Mouse (Mus musculus) heart, embryonic 14.5 days (tissue): ENCODE measurements at regions not wholly inside any gene's neighbourhood (a gene's known extent, or its start where the extent isn't known, plus 50 kb on each side); places are given as distances from the start of the nearest gene placed in this dataset.
A peak's percentile ranks its signal among the peaks of the same experiment; 100 is the strongest.

ENCODE experiments used
- ATAC-seq: fragments of 200-750 bp; cut with Nextera tagmentation; 2 replicates; pipeline ENCODE4 v1.8.0; 2017; ENCODE audit warnings: low read depth, moderate TSS enrichment; ENCODE audit not compliant: insufficient number of reproducible peaks, insufficient read depth, low FRiP score
- H3K27ac ChIP-seq, 2 experiments: fragments of 200-500 bp in 1 of 2; fragments of 300-500 bp in 1 of 2; sonication (generic) in 1 of 2; replicated peaks in 1 of 2; 2 replicates each; pipeline ENCODE4 v1.5.1; 2012 to 2014; ENCODE audit warnings: low read depth in 2 of 2, low read length in 2 of 2, control low read depth in 1 of 2, mild to moderate bottlenecking in 1 of 2, mixed read lengths in 1 of 2; ENCODE audit not compliant: control insufficient read depth in 1 of 2, insufficient read depth in 1 of 2
- H3K27me3 ChIP-seq: fragments of 300-500 bp; sonication (generic); 2 replicates; pipeline ENCODE4 v1.6.1; 2014; ENCODE audit warnings: mild to moderate bottlenecking, low read length, control low read depth; ENCODE audit not compliant: control insufficient read depth, insufficient read depth
- H3K36me3 ChIP-seq: fragments of 300-500 bp; sonication (generic); 2 replicates; pipeline ENCODE4 v1.6.1; 2014; ENCODE audit warnings: mild to moderate bottlenecking, control low read depth, low read length, mixed read lengths; ENCODE audit not compliant: control insufficient read depth, insufficient read depth
- H3K4me1 ChIP-seq, 2 experiments: fragments of 200-500 bp in 1 of 2; fragments of 300-500 bp in 1 of 2; sonication (generic) in 1 of 2; 2 replicates each; pipeline ENCODE4 v1.6.1; 2012 to 2014; ENCODE audit warnings: low read length in 2 of 2, control low read depth in 1 of 2, mixed read lengths in 1 of 2; ENCODE audit not compliant: control insufficient read depth in 2 of 2, insufficient read depth in 2 of 2
- H3K4me2 ChIP-seq: fragments of 300-500 bp; sonication (generic); 2 replicates; pipeline ENCODE4 v1.6.1; 2014; ENCODE audit warnings: mild to moderate bottlenecking, low read length
- H3K4me3 ChIP-seq, 2 experiments: fragments of 200-500 bp in 1 of 2; fragments of 300-500 bp in 1 of 2; sonication (generic) in 1 of 2; 2 replicates each; pipeline ENCODE4 v1.5.1; 2012 to 2014; ENCODE audit warnings: low read length in 2 of 2, mild to moderate bottlenecking in 2 of 2, control low read depth in 1 of 2, low read depth in 1 of 2, moderate library complexity in 1 of 2; ENCODE audit not compliant: control insufficient read depth in 1 of 2, insufficient read depth in 1 of 2
- H3K9ac ChIP-seq: fragments of 300-500 bp; sonication (generic); 2 replicates; pipeline ENCODE4 v1.6.1; 2014; ENCODE audit warnings: mild to moderate bottlenecking, low read length
- H3K9me3 ChIP-seq: fragments of 300-500 bp; sonication (generic); 2 replicates; pipeline ENCODE4 v1.6.1; 2016; ENCODE audit warnings: low read length, control low read depth; ENCODE audit not compliant: control insufficient read depth
- WGBS: fragments of 180-500 bp; shearing (Covaris S2); extraction: QIAGEN DNeasy Blood & Tissue Kit; methylation state at CpG from one replicate; pipeline ENCODE4 v1.1.7; 2014; 5-methylcytosine and 5-hydroxymethylcytosine counted together

DNA sequence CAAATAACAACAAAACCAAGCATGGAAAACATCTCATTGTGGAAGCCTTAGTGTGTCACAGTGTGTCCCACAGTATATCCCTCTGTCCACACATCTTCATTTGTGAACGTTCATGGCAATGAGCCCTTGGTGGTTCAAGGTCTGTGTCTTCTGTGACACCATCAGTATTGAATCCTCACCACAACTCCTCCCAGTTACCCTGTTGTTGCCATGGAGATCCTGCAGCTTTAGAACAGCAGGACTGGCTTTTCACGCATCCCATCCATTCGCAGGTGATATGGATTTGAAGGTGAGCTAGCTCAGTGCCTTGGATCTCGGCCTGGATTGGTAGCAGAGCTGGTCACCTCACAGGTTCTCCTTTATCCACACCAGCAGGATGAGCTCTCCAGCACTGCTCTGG is 390.2 kb downstream of the Fat4 start:
- Histone ChIP-seq H3K27me3 (no peaks in the 10 kb centered on the region), H3K4me2 (no peak overlapping the region), H3K36me3 (no peaks in the 10 kb centered on the region), H3K4me1 (peaks cover 2 to 6% of the 10 kb centered on the region in 2 experiments; a peak in 3 of 4 replicates), H3K27ac (no peak overlapping the region), H3K9ac (no peak overlapping the region), H3K9me3 (no peaks in the 10 kb centered on the region), H3K4me3 (no peak overlapping the region)
- no peak for ATAC-seq
- 77% methylated on average over 4 of the region's 4 CpGs for WGBS

DNA sequence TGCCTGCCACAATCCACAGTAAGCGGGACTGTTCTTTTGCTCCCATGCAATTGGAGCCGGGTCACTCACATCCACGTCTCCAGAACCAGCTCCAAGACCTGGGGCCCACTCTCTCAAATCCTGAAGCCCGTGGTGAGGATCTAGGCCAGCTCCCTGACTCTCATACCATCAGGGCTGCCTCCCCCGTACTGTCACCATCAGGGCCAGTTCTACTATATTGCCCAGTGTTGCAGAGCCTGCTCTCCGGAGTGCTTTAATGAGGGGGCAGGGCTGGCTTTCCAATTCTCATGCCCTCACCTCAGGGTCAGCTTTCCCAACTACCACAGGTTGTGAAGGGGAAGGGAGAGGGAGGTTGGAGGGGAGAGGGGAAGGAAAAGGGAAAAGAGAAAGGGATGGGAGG is 390.6 kb downstream of the Fat4 start:
- WGBS: 79% methylated on average over 6 of the region's 6 CpGs
- Histone ChIP-seq H3K27ac (no peak overlapping the region), H3K4me2 (no peak overlapping the region), H3K9me3 (no peaks in the 10 kb centered on the region), H3K9ac (no peak overlapping the region), H3K4me3 (no peak overlapping the region), H3K36me3 (no peaks in the 10 kb centered on the region), H3K4me1 (peaks cover 2 to 6% of the 10 kb centered on the region in 2 experiments; a peak in 3 of 4 replicates), H3K27me3 (no peaks in the 10 kb centered on the region)
- ATAC-seq: no peak

DNA sequence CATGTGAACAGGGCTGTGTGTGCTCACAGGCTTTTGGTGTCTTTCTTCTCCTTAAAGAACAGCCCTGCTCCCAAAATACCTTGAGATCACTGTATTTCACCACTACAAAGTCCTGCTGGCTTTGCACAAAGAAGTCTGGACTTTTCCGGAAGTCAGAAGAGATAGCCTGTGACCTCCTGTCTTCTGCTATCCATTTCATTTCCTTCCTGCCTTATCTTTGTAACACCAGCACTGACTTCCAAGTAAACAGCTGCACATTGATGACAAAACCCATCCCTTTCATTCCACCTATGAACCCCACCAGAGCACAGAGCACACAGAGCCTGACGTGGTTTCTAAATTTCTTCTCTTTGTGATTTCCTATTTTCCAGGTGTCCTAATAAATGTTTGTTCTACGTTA is 408.5 kb downstream of the Fat4 start:
- Histone ChIP-seq H3K27ac (no peak overlapping the region), H3K36me3 (no peaks in the 10 kb centered on the region), H3K4me2 (no peak overlapping the region), H3K9me3 (no peaks in the 10 kb centered on the region), H3K9ac (no peak overlapping the region), H3K4me3 (no peak overlapping the region), H3K27me3 (no peaks in the 10 kb centered on the region), H3K4me1 (no peaks in the 10 kb centered on the region)
- ATAC-seq: peak; percentile 47; the same call in 1 of the 2 replicates
- 47% methylated on average over 3 of the region's 3 CpGs for WGBS

DNA sequence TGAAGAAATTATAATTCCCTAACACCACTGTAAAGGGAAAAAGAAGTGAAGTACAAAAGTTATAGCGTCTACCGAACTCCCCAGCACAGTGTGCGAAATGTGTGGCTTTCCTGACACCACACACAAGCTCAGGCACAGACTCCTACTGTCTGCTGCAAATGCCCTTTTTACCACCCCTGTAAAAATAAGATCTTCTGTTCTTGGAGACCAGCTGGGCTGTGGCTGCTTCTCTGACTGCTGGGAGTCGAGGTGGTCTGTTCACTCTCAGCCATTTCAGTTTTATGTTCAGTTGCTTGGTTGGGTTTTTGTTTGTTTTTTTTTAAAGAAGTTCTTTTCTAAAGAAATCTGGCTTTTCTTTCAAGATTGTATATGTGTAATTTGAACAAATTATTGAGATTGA is 409.5 kb downstream of the Fat4 start:
- Histone ChIP-seq H3K4me2 (no peak overlapping the region), H3K27me3 (no peaks in the 10 kb centered on the region), H3K36me3 (no peaks in the 10 kb centered on the region), H3K27ac (no peak overlapping the region), H3K4me1 (no peaks in the 10 kb centered on the region), H3K4me3 (no peak overlapping the region), H3K9me3 (no peaks in the 10 kb centered on the region), H3K9ac (no peak overlapping the region)
- WGBS: 84% methylated on average over 4 of the region's 4 CpGs
- no peak for ATAC-seq

DNA sequence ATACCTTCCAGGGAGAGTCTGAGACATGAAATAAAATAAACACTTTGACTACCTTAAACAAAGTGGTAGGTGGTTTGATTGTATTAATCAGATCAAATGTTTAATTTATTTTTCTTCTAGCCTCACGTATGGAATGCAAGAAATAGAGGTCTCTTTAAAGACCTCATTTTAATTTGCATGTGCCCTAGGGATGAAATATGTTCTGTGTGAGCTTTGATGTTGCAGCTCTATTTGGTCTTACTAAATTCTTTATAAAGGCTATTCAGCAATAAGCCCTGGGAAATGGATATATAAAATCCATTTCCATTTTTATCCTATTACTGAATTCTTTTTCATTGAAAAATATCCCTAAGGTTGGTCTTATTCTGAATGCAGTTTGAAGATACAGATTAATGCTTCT is 422.7 kb downstream of the Fat4 start:
- WGBS: 78% methylated on average over 1 of the region's 1 CpGs
- Histone ChIP-seq H3K9me3 (no peaks in the 10 kb centered on the region), H3K9ac (no peak overlapping the region), H3K4me2 (no peak overlapping the region), H3K4me1 (no peaks in the 10 kb centered on the region), H3K4me3 (no peak overlapping the region), H3K36me3 (no peaks in the 10 kb centered on the region), H3K27ac (no peak overlapping the region), H3K27me3 (no peaks in the 10 kb centered on the region)
- ATAC-seq: no peak

DNA sequence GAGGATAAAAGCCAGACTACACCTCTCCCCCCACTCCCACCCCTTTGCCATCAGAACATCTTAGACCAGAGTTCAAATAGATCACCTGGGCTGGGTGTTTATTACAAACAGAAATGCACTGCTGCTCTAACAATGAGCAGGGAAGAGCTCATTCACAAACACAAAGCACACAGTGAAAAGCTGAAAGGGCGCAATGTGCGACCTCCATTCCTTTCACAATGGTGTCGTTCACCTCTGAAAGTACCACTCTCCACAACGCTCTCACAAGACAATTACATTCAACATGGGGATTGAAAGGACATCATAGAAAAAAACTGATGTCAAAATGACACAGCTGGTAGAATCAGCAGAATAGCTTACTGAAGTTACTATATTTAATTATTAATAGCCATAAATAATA is 426.8 kb downstream of the Fat4 start:
- no peaks in the 10 kb centered on the region for H3K4me1 ChIP-seq
- 90% methylated on average over 4 of the region's 4 CpGs for WGBS
- no peaks in the 10 kb centered on the region for H3K36me3 ChIP-seq
- no peak for ATAC-seq
- no peak overlapping the region for H3K9ac ChIP-seq
- H3K27me3 ChIP-seq: no peaks in the 10 kb centered on the region
- no peak overlapping the region for H3K4me2 ChIP-seq
- H3K9me3 ChIP-seq: no peaks in the 10 kb centered on the region
- H3K4me3 ChIP-seq: no peak overlapping the region
- no peak overlapping the region for H3K27ac ChIP-seq

DNA sequence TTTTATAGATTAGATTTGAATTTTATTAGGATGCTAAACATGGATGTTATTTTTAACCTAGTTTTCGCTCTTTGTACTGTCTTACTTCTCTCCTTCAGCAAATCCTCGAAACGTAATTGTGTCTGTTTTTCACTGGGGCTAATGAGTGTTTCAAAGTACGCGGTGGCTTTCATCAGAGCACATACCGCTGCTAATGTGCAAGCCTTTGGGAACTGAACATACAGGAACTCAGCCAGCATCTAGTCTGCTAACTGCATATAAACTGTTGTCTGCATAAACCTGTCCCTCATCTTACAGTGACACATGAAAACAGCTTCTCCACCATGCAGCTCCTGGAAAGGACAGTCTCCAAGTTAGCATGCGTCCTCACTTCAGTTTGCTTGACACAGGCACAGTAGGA is 434.1 kb downstream of the Fat4 start:
- Histone ChIP-seq H3K27ac (peak overlapping the region in 1 of 2 experiments; percentile 59; a peak in 2 of 4 replicates), H3K36me3 (no peaks in the 10 kb centered on the region)

DNA sequence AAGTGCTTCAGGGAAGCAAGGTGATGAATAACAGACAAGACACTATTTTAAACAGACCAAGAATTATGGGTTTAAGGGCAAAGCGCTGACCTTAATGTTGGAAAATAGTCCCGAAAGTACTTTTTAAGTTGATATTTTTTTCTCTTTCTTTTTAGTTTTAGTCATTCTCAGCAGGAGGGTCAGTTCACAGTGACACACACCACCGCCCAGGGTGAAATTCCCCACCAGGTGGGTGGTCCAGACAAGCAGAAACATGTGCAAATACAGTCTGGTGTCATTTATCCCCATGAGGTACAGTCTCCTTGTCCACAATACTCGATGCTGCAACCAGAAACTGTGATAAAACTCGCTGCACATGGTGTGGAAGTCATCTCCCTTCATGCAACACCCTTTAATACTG is 435.5 kb downstream of the Fat4 start:
- 58% methylated on average over 5 of the region's 5 CpGs for WGBS
- H3K9me3 ChIP-seq: no peaks in the 10 kb centered on the region
- no peaks in the 10 kb centered on the region for H3K27me3 ChIP-seq
- H3K4me3 ChIP-seq: no peak overlapping the region
- no peak for ATAC-seq
- no peak overlapping the region for H3K27ac ChIP-seq
- H3K4me1 ChIP-seq: peaks cover 6 to 26% of the 10 kb centered on the region in 2 experiments; a peak in 3 of 4 replicates
- H3K9ac ChIP-seq: no peak overlapping the region
- H3K36me3 ChIP-seq: no peaks in the 10 kb centered on the region
- H3K4me2 ChIP-seq: no peak overlapping the region

More for the DNA sequence above, 434.1 kb downstream of the Fat4 start:
- H3K4me3 ChIP-seq: no peak overlapping the region
- H3K4me2 ChIP-seq: no peak overlapping the region
- H3K9me3 ChIP-seq: no peaks in the 10 kb centered on the region
- H3K9ac ChIP-seq: no peak overlapping the region
- 50% methylated on average over 7 of the region's 7 CpGs for WGBS
- ATAC-seq: no peak
- no peaks in the 10 kb centered on the region for H3K27me3 ChIP-seq
- H3K4me1 ChIP-seq: peaks cover 6 to 26% of the 10 kb centered on the region in 2 experiments; a peak in 3 of 4 replicates
